Mouse (Mus musculus): ENCODE data around the gene Neurl1a. TPM values are rescaled to one million over a fixed set of nuclear protein-coding genes. Genes with fewer than 3 reads are reported as not detected.

Neurl1a gene
- polyA plus RNA-seq, 1 experiment from 2014 or later, result 5.0 TPM

DNA sequence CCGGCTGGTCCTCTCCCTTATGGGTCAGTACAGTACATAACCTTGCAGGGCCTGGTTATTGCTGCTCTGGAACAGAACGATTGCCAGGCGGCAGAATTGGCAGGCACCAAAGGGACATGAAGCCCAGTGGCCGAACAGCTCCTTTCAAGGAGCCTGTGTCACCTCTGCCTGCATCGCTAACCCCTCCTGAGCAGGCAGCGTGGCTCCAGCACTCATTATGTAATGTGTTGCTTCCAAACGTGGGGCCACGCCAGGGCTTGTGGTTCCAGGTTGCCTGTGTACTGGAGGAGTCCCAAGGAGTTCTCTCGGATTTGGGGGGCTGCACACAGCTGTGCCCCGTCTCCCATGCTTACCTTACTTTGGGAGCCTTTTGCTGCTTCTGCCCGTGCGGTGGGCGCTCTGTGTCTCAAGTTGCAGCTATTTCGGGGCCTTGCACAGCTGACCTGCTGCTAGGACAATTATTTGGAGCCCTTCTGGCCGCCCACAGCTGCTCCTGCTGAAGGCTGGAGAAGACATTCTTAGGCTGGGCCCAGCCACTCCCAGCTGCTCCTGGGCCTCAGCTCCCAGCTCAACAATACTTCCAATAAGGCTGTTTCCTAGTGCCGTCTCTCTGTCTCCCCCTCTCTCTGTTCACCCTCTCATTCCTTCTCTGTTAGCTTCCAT, 70.4 kb downstream of the Neurl1a start:
- no peak for DNase-seq (ENCODE audit: low spot score)

GRCm38 (mm10) chr19:47250931-47251330, 72.3 kb downstream of the Neurl1a start:
- Histone ChIP-seq H3K4me1 (ENCODE audit: control insufficient read depth, insufficient read depth, low read length) (no peaks in the 10 kb centered on the region; the same call in 1 of the 2 replicates), H3K27ac (ENCODE audit: low read depth, low read length) (no peak overlapping the region), H3K4me2 (ENCODE audit: low read depth) (no peak overlapping the region), H3K36me3 (ENCODE audit: control insufficient read depth, insufficient read depth, low read length) (no peaks in the 10 kb centered on the region), H3K4me3 (ENCODE audit: low read depth, low read length) (no peak overlapping the region), H3K27me3 (ENCODE audit: control insufficient read depth, insufficient read depth, low read length) (peaks cover 25% of the 10 kb centered on the region), H3K9me3 (ENCODE audit: control insufficient read depth, low read length) (no peaks in the 10 kb centered on the region), H3K9ac (ENCODE audit: low read length) (no peak overlapping the region)
- DNase-seq (ENCODE audit: low spot score) (peak; percentile 26), ATAC-seq (ENCODE audit: insufficient read depth, low FRiP score, low TSS enrichment) (0 out of 2 replicates have a peak, but pooled peaks have one; percentile 27)
- WGBS, result 53% methylated on average over 6 of the region's 6 CpGs

More for the DNA sequence above, 70.4 kb downstream of the Neurl1a start:
- Histone ChIP-seq H3K36me3 (ENCODE audit: control insufficient read depth, insufficient read depth, low read length) (no peaks in the 10 kb centered on the region), H3K9me3 (ENCODE audit: control insufficient read depth, low read length) (no peaks in the 10 kb centered on the region), H3K27ac (ENCODE audit: low read depth, low read length) (0 out of 2 replicates have a peak overlapping the region, but pooled peaks have one; percentile 17), H3K4me2 (ENCODE audit: low read depth) (no peak overlapping the region), H3K4me3 (ENCODE audit: low read depth, low read length) (no peak overlapping the region), H3K9ac (ENCODE audit: low read length) (no peak overlapping the region), H3K27me3 (ENCODE audit: control insufficient read depth, insufficient read depth, low read length) (peaks cover 23% of the 10 kb centered on the region), H3K4me1 (ENCODE audit: control insufficient read depth, insufficient read depth, low read length) (no peaks in the 10 kb centered on the region; the same call in 1 of the 2 replicates)
- ATAC-seq (ENCODE audit: insufficient read depth, low FRiP score, low TSS enrichment), result no peak
- 57% methylated on average over 16 of the region's 16 CpGs for WGBS

- no peak overlapping the region for H3K27ac ChIP-seq (ENCODE audit: low read depth, low read length)
- no peaks in the 10 kb centered on the region for H3K9me3 ChIP-seq (ENCODE audit: control insufficient read depth, low read length)
- peaks cover 25% of the 10 kb centered on the region for H3K27me3 ChIP-seq (ENCODE audit: control insufficient read depth, insufficient read depth, low read length)
- H3K4me3 ChIP-seq (ENCODE audit: low read depth, low read length), result peak overlapping the region; percentile 31
- peak overlapping the region; percentile 2; the same call in 1 of the 2 replicates for H3K9ac ChIP-seq (ENCODE audit: low read length)
- H3K36me3 ChIP-seq (ENCODE audit: control insufficient read depth, insufficient read depth, low read length), result no peaks in the 10 kb centered on the region
- 6% methylated on average over 87 of the region's 90 CpGs for WGBS
- peak overlapping the region; percentile 49 for H3K4me2 ChIP-seq (ENCODE audit: low read depth)
- no peaks in the 10 kb centered on the region; the same call in 1 of the 2 replicates for H3K4me1 ChIP-seq (ENCODE audit: control insufficient read depth, insufficient read depth, low read length)
- ATAC-seq (ENCODE audit: insufficient read depth, low FRiP score, low TSS enrichment) (no peak), DNase-seq (ENCODE audit: low spot score) (peak; percentile 57)
These were observed 74.5 kb downstream of the Neurl1a start for GRCm38 (mm10) chr19:47253053-47253628.

GRCm38 (mm10) chr19:47255036-47255435, 76.4 kb downstream of the Neurl1a start:
- 88% methylated on average over 2 of the region's 2 CpGs for WGBS
- Histone ChIP-seq H3K9ac (ENCODE audit: low read length) (no peak overlapping the region), H3K36me3 (ENCODE audit: control insufficient read depth, insufficient read depth, low read length) (no peaks in the 10 kb centered on the region), H3K9me3 (ENCODE audit: control insufficient read depth, low read length) (no peaks in the 10 kb centered on the region), H3K27ac (ENCODE audit: low read depth, low read length) (no peak overlapping the region), H3K4me2 (ENCODE audit: low read depth) (no peak overlapping the region), H3K27me3 (ENCODE audit: control insufficient read depth, insufficient read depth, low read length) (peaks cover 25% of the 10 kb centered on the region), H3K4me3 (ENCODE audit: low read depth, low read length) (no peak overlapping the region), H3K4me1 (ENCODE audit: control insufficient read depth, insufficient read depth, low read length) (no peaks in the 10 kb centered on the region; the same call in 1 of the 2 replicates)
- ATAC-seq (ENCODE audit: insufficient read depth, low FRiP score, low TSS enrichment) (no peak), DNase-seq (ENCODE audit: low spot score) (no peak)

DNA sequence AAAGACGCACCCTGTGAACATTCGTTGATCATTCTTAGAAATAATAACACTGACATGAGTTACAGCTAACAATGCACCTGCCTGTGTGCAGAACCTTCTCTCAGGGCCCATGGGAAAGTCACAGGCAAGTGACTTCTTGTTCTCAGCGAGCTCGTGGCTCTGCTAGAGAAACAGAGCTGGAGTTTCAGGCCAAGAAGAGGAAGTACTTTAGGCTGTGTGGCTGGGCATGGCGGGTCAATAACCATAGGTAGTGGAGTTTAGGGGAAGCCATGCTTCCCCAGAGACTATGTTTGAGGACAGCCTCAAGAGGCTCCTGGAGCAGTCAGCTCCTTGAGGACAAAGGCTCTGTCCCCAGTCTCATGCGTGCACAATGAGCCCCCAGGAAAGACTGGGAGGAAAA, 77.3 kb downstream of the Neurl1a start:
- Histone ChIP-seq H3K27me3 (ENCODE audit: control insufficient read depth, insufficient read depth, low read length) (peaks cover 25% of the 10 kb centered on the region), H3K9ac (ENCODE audit: low read length) (no peak overlapping the region), H3K4me2 (ENCODE audit: low read depth) (no peak overlapping the region), H3K4me3 (ENCODE audit: low read depth, low read length) (no peak overlapping the region), H3K27ac (ENCODE audit: low read depth, low read length) (no peak overlapping the region), H3K36me3 (ENCODE audit: control insufficient read depth, insufficient read depth, low read length) (no peaks in the 10 kb centered on the region), H3K4me1 (ENCODE audit: control insufficient read depth, insufficient read depth, low read length) (no peaks in the 10 kb centered on the region; the same call in 1 of the 2 replicates), H3K9me3 (ENCODE audit: control insufficient read depth, low read length) (no peaks in the 10 kb centered on the region)
- WGBS, result 83% methylated on average over 6 of the region's 6 CpGs
- no peak for DNase-seq (ENCODE audit: low spot score)
- no peak for ATAC-seq (ENCODE audit: insufficient read depth, low FRiP score, low TSS enrichment)

DNA sequence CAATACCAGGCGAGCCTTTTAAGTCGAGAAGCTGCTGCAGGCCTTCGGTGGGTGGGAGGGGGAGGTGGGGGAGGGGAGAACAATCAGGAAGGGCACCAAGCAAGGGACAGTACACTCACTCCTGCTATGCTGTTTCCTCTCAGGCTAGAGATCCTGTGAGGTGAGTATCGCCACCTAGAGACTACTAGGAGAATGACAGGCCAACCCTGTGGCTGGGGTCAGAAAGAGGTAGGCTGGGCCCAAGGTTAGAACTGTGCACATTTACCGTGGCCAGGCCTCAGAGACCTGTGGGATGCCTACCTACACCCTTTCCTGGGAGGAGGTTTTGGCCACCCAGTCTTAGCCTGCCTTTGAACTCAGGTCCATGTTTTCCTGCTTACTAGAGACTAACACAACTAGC, 81.0 kb downstream of the Neurl1a start:
- Histone ChIP-seq H3K9me3 (ENCODE audit: control insufficient read depth, low read length) (no peaks in the 10 kb centered on the region), H3K27me3 (ENCODE audit: control insufficient read depth, insufficient read depth, low read length) (no peaks in the 10 kb centered on the region), H3K4me1 (ENCODE audit: control insufficient read depth, insufficient read depth, low read length) (no peaks in the 10 kb centered on the region), H3K4me3 (ENCODE audit: low read depth, low read length) (no peak overlapping the region), H3K27ac (ENCODE audit: low read depth, low read length) (no peak overlapping the region), H3K9ac (ENCODE audit: low read length) (no peak overlapping the region), H3K4me2 (ENCODE audit: low read depth) (no peak overlapping the region), H3K36me3 (ENCODE audit: control insufficient read depth, insufficient read depth, low read length) (no peaks in the 10 kb centered on the region)
- peak; percentile 59 for DNase-seq (ENCODE audit: low spot score)
- WGBS, result 3% methylated on average over 5 of the region's 5 CpGs
- ATAC-seq (ENCODE audit: insufficient read depth, low FRiP score, low TSS enrichment), result no peak

DNA sequence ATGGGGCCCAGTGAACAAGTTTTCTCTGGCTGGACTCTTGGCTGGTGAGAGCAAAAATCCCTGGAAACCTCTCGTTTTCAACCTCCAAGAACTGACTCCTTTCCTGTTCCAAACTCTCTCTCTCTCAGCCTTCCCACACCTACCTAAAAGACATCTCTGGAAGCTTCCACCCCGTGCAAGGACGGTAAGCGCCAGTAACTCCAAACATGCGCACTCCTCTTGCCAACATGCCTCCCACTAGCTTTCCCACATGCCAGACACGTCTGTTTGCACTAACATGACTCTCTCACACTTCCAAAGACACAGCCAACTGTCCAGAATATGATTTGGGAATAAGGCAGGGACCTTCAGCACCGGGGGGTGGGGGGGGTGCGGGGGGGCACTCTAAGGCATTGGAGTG, 82.6 kb downstream of the Neurl1a start:
- Histone ChIP-seq H3K27ac (ENCODE audit: low read depth, low read length) (no peak overlapping the region), H3K4me2 (ENCODE audit: low read depth) (no peak overlapping the region), H3K4me1 (ENCODE audit: control insufficient read depth, insufficient read depth, low read length) (no peaks in the 10 kb centered on the region), H3K9ac (ENCODE audit: low read length) (no peak overlapping the region), H3K27me3 (ENCODE audit: control insufficient read depth, insufficient read depth, low read length) (no peaks in the 10 kb centered on the region), H3K36me3 (ENCODE audit: control insufficient read depth, insufficient read depth, low read length) (peaks cover 2% of the 10 kb centered on the region; the same call in 1 of the 2 replicates), H3K4me3 (ENCODE audit: low read depth, low read length) (no peak overlapping the region), H3K9me3 (ENCODE audit: control insufficient read depth, low read length) (no peaks in the 10 kb centered on the region)
- no peak for DNase-seq (ENCODE audit: low spot score)
- ATAC-seq (ENCODE audit: insufficient read depth, low FRiP score, low TSS enrichment), result no peak
- WGBS, result 87% methylated on average over 8 of the region's 8 CpGs

GRCm38 (mm10) chr19:47263621-47264020, 85.0 kb downstream of the Neurl1a start:
- H3K27ac ChIP-seq (ENCODE audit: low read depth, low read length), result no peak overlapping the region
- H3K9ac ChIP-seq (ENCODE audit: low read length), result no peak overlapping the region
- H3K27me3 ChIP-seq (ENCODE audit: control insufficient read depth, insufficient read depth, low read length), result no peaks in the 10 kb centered on the region
- no peak overlapping the region for H3K4me2 ChIP-seq (ENCODE audit: low read depth)
- H3K4me1 ChIP-seq (ENCODE audit: control insufficient read depth, insufficient read depth, low read length), result no peaks in the 10 kb centered on the region
- WGBS, result 91% methylated on average over 8 of the region's 8 CpGs
- no peaks in the 10 kb centered on the region for H3K9me3 ChIP-seq (ENCODE audit: control insufficient read depth, low read length)
- DNase-seq (ENCODE audit: low spot score) (no peak), ATAC-seq (ENCODE audit: insufficient read depth, low FRiP score, low TSS enrichment) (no peak)
- H3K36me3 ChIP-seq (ENCODE audit: control insufficient read depth, insufficient read depth, low read length), result peaks cover 11% of the 10 kb centered on the region
- no peak overlapping the region for H3K4me3 ChIP-seq (ENCODE audit: low read depth, low read length)
